Mouse (Mus musculus) neural tube, embryonic 14.5 days (tissue): ENCODE data around the gene Lrrc28. TPM values are rescaled to one million over a fixed set of nuclear protein-coding genes. Genes with fewer than 3 reads are reported as not detected.
A peak's percentile ranks its signal among the peaks of the same experiment; 100 is the strongest.

ENCODE experiments used
- ATAC-seq: fragments of 200-750 bp; cut with Nextera tagmentation; 2 replicates; pipeline ENCODE4 v1.8.0; 2017; ENCODE audit warnings: low read depth, mild to moderate bottlenecking, moderate TSS enrichment, moderate library complexity
- H3K27ac ChIP-seq: fragments of 300-500 bp; sonication (generic); 2 replicates; pipeline ENCODE4 v1.5.1; 2014; ENCODE audit warnings: low read depth, mild to moderate bottlenecking, control low read depth, low read length, moderate library complexity, mixed read lengths
- H3K27me3 ChIP-seq: fragments of 300-500 bp; sonication (generic); 2 replicates; pipeline ENCODE4 v1.6.1; 2014; ENCODE audit warnings: low read length; ENCODE audit not compliant: control insufficient read depth, insufficient read depth
- H3K36me3 ChIP-seq: fragments of 300-500 bp; sonication (generic); 2 replicates; pipeline ENCODE4 v1.6.1; 2014; ENCODE audit warnings: low read length, mixed read lengths; ENCODE audit not compliant: control insufficient read depth, insufficient read depth
- H3K4me1 ChIP-seq: fragments of 300-500 bp; sonication (generic); 2 replicates; pipeline ENCODE4 v1.6.1; 2014; ENCODE audit warnings: low read length; ENCODE audit not compliant: control insufficient read depth, insufficient read depth
- H3K4me2 ChIP-seq: fragments of 300-500 bp; sonication (generic); 2 replicates; pipeline ENCODE4 v1.6.1; 2014; ENCODE audit warnings: mild to moderate bottlenecking, low read depth, low read length, control low read depth
- H3K4me3 ChIP-seq: fragments of 300-500 bp; sonication (generic); 2 replicates; pipeline ENCODE4 v1.5.1; 2014; ENCODE audit warnings: low read depth, low read length, control low read depth, mixed read lengths
- H3K9ac ChIP-seq: fragments of 300-500 bp; sonication (generic); replicated peaks from 2 replicates; pipeline ENCODE4 v1.6.1; 2014; ENCODE audit warnings: low read depth, mild to moderate bottlenecking, control low read depth, low read length, mixed read lengths
- H3K9me3 ChIP-seq: fragments of 300-500 bp; sonication (generic); 2 replicates; pipeline ENCODE4 v1.6.1; 2016; ENCODE audit warnings: low read length; ENCODE audit not compliant: control insufficient read depth
- WGBS: fragments of 180-500 bp; shearing (Covaris S2); extraction: QIAGEN DNeasy Blood & Tissue Kit; methylation state at CpG from one replicate; pipeline ENCODE4 v1.1.7; 2014; 5-methylcytosine and 5-hydroxymethylcytosine counted together
- polyA plus RNA-seq: library from polyadenylated mRNA; unstranded; fragments of >200 nt; fragmentation: Nextera tagmentation; extraction: Ambion mirVana; gene quantifications from 2 replicates; pipeline ENCODE4 v1.2.1, GENCODE M21; 2014

Gene Lrrc28
- polyA plus RNA-seq, 1 experiment from 2014 or later: 29.1 TPM

GRCm38 (mm10) chr7:67678878-67679499 lies 33.9 kb upstream of the Lrrc28 start:
- no peak for ATAC-seq
- H3K4me2 ChIP-seq: no peak overlapping the region
- no peak overlapping the region for H3K27ac ChIP-seq
- no peaks in the 10 kb centered on the region for H3K27me3 ChIP-seq
- H3K4me1 ChIP-seq: no peaks in the 10 kb centered on the region
- H3K9me3 ChIP-seq: no peaks in the 10 kb centered on the region
- H3K4me3 ChIP-seq: no peak overlapping the region
- WGBS: 97% methylated on average over 16 of the region's 16 CpGs
- no peaks in the 10 kb centered on the region for H3K36me3 ChIP-seq
- no peak overlapping the region for H3K9ac ChIP-seq

GRCm38 (mm10) chr7:67673656-67674055 lies 28.6 kb upstream of the Lrrc28 start:
- Histone ChIP-seq H3K36me3 (no peaks in the 10 kb centered on the region), H3K27ac (no peak overlapping the region), H3K9me3 (no peaks in the 10 kb centered on the region), H3K4me2 (no peak overlapping the region), H3K27me3 (no peaks in the 10 kb centered on the region), H3K4me1 (no peaks in the 10 kb centered on the region), H3K9ac (no peak overlapping the region), H3K4me3 (no peak overlapping the region)
- 92% methylated on average over 5 of the region's 5 CpGs for WGBS
- no peak for ATAC-seq

- H3K4me2 ChIP-seq: no peak overlapping the region
- no peak overlapping the region for H3K9ac ChIP-seq
- peak; percentile 69 for ATAC-seq
- no peaks in the 10 kb centered on the region for H3K4me1 ChIP-seq
- H3K27ac ChIP-seq: no peak overlapping the region
- H3K9me3 ChIP-seq: no peaks in the 10 kb centered on the region
- WGBS: 13% methylated on average over 10 of the region's 10 CpGs
- no peaks in the 10 kb centered on the region for H3K36me3 ChIP-seq
- H3K27me3 ChIP-seq: no peaks in the 10 kb centered on the region
- no peak overlapping the region for H3K4me3 ChIP-seq
Measured at GRCm38 (mm10) chr7:67672650-67673049, 27.6 kb upstream of the Lrrc28 start.

GRCm38 (mm10) chr7:67670965-67671364 lies 25.9 kb upstream of the Lrrc28 start:
- Histone ChIP-seq H3K9me3 (no peaks in the 10 kb centered on the region), H3K9ac (no peak overlapping the region), H3K4me2 (no peak overlapping the region), H3K36me3 (no peaks in the 10 kb centered on the region), H3K4me1 (no peaks in the 10 kb centered on the region), H3K27me3 (no peaks in the 10 kb centered on the region), H3K4me3 (no peak overlapping the region), H3K27ac (no peak overlapping the region)
- no peak for ATAC-seq
- 90% methylated on average over 1 of the region's 1 CpGs for WGBS

GRCm38 (mm10) chr7:67663981-67664694 lies 19.1 kb upstream of the Lrrc28 start:
- no peak overlapping the region for H3K4me2 ChIP-seq
- WGBS: 64% methylated on average over 14 of the region's 14 CpGs
- no peak overlapping the region for H3K9ac ChIP-seq
- no peaks in the 10 kb centered on the region for H3K36me3 ChIP-seq
- no peak overlapping the region for H3K4me3 ChIP-seq
- H3K9me3 ChIP-seq: no peaks in the 10 kb centered on the region
- no peak overlapping the region for H3K27ac ChIP-seq
- no peaks in the 10 kb centered on the region for H3K4me1 ChIP-seq
- ATAC-seq: no peak
- no peaks in the 10 kb centered on the region for H3K27me3 ChIP-seq

GRCm38 (mm10) chr7:67662424-67662823 lies 17.4 kb upstream of the Lrrc28 start:
- 92% methylated on average over 5 of the region's 5 CpGs for WGBS
- H3K4me2 ChIP-seq: no peak overlapping the region
- H3K4me3 ChIP-seq: no peak overlapping the region
- no peak overlapping the region for H3K27ac ChIP-seq
- H3K36me3 ChIP-seq: no peaks in the 10 kb centered on the region
- H3K27me3 ChIP-seq: no peaks in the 10 kb centered on the region
- H3K9me3 ChIP-seq: no peaks in the 10 kb centered on the region
- no peaks in the 10 kb centered on the region for H3K4me1 ChIP-seq
- no peak overlapping the region for H3K9ac ChIP-seq
- ATAC-seq: no peak

GRCm38 (mm10) chr7:67658110-67658509 lies 13.0 kb upstream of the Lrrc28 start:
- H3K36me3 ChIP-seq: no peaks in the 10 kb centered on the region
- no peak overlapping the region for H3K4me2 ChIP-seq
- H3K27ac ChIP-seq: no peak overlapping the region
- ATAC-seq: no peak
- no peak overlapping the region for H3K9ac ChIP-seq
- H3K9me3 ChIP-seq: no peaks in the 10 kb centered on the region
- 92% methylated on average over 4 of the region's 4 CpGs for WGBS
- H3K4me1 ChIP-seq: no peaks in the 10 kb centered on the region
- H3K27me3 ChIP-seq: no peaks in the 10 kb centered on the region
- H3K4me3 ChIP-seq: no peak overlapping the region

GRCm38 (mm10) chr7:67655186-67655585 lies 10.1 kb upstream of the Lrrc28 start:
- ATAC-seq: no peak
- Histone ChIP-seq H3K9ac (no peak overlapping the region), H3K4me2 (no peak overlapping the region)

GRCm38 (mm10) chr7:67654668-67655067 lies 9.6 kb upstream of the Lrrc28 start:
- WGBS: 92% methylated on average over 7 of the region's 7 CpGs
- Histone ChIP-seq H3K27me3 (no peaks in the 10 kb centered on the region), H3K4me3 (no peak overlapping the region), H3K4me2 (no peak overlapping the region), H3K9ac (no peak overlapping the region), H3K36me3 (no peaks in the 10 kb centered on the region), H3K4me1 (no peaks in the 10 kb centered on the region), H3K9me3 (no peaks in the 10 kb centered on the region), H3K27ac (no peak overlapping the region)
- no peak for ATAC-seq

More at GRCm38 (mm10) chr7:67655186-67655585, 10.1 kb upstream of the Lrrc28 start:
- Histone ChIP-seq H3K27me3 (no peaks in the 10 kb centered on the region), H3K36me3 (no peaks in the 10 kb centered on the region), H3K4me1 (no peaks in the 10 kb centered on the region), H3K27ac (no peak overlapping the region), H3K9me3 (no peaks in the 10 kb centered on the region), H3K4me3 (no peak overlapping the region)
- 16% methylated on average over 1 of the region's 1 CpGs for WGBS
